Mouse (Mus musculus): Measurements from ENCODE around the gene Sema4c. TPM values are rescaled to one million over a fixed set of nuclear protein-coding genes. Genes with fewer than 3 reads are reported as not detected.

The Sema4c gene
- total RNA-seq, 1 experiment: 10.0 TPM

GRCm38 (mm10) chr1:36588476-36589450 lies 30.6 kb upstream of the Sema4c start:
- Histone ChIP-seq H3K4me3 (ENCODE audit: insufficient read depth in 1 of 2, low read depth in 1 of 2, low read length in 2 of 2, poor library complexity in 1 of 2, severe bottlenecking in 1 of 2) (no peak overlapping the region), H3K36me3 (ENCODE audit: control insufficient read depth, insufficient read depth, low read length, poor library complexity, severe bottlenecking) (no peaks in the 10 kb centered on the region), H3K9ac (ENCODE audit: insufficient read depth, low read depth, low read length, poor library complexity, severe bottlenecking) (no peak overlapping the region), H3K4me1 (ENCODE audit: control insufficient read depth in 2 of 2, insufficient read depth in 2 of 2, low read length in 2 of 2, poor library complexity in 1 of 2) (peaks cover 2 to 19% of the 10 kb centered on the region in 2 experiments; a peak in 2 of 4 replicates), H3K9me3 (ENCODE audit: control insufficient read depth, insufficient read depth, low read depth, low read length) (no peaks in the 10 kb centered on the region), H3K27ac (ENCODE audit: insufficient read depth, low read depth, low read length, poor library complexity, severe bottlenecking) (no peak overlapping the region)
- in situ Hi-C loops (cut with MboI; ENCODE audit: low sequenced_read_pairs in 2 of 2, unreplicated experiment in 2 of 2): no loop called here
- no peak for DNase-seq (ENCODE audit: low read depth, low spot score)
- no peak for TF ChIP-seq ZC3H11A (IDR thresholded peaks at IDR 0.05; ENCODE audit: borderline replicate concordance, low read depth, low read length)
- no peak for TF ChIP-seq ZNF384 (IDR thresholded peaks at IDR 0.05; ENCODE audit: low read depth, low read length)
- TF ChIP-seq HCFC1 (IDR thresholded peaks at IDR 0.05; ENCODE audit: borderline replicate concordance, insufficient read depth, low read length): no peak
- TF ChIP-seq CHD2 (IDR thresholded peaks at IDR 0.05; ENCODE audit: low read depth, low read length): no peak
- no peak for TF ChIP-seq MAFK (IDR thresholded peaks at IDR 0.05; ENCODE audit: insufficient read depth, low read depth, low read length)

GRCm38 (mm10) chr1:36587860-36588259 lies 29.7 kb upstream of the Sema4c start:
- Histone ChIP-seq H3K4me3 (ENCODE audit: insufficient read depth in 1 of 2, low read depth in 1 of 2, low read length in 2 of 2, poor library complexity in 1 of 2, severe bottlenecking in 1 of 2) (no peak overlapping the region), H3K27ac (ENCODE audit: insufficient read depth, low read depth, low read length, poor library complexity, severe bottlenecking) (no peak overlapping the region), H3K9me3 (ENCODE audit: control insufficient read depth, insufficient read depth, low read depth, low read length) (no peaks in the 10 kb centered on the region), H3K36me3 (ENCODE audit: control insufficient read depth, insufficient read depth, low read length, poor library complexity, severe bottlenecking) (no peaks in the 10 kb centered on the region), H3K9ac (ENCODE audit: insufficient read depth, low read depth, low read length, poor library complexity, severe bottlenecking) (no peak overlapping the region), H3K4me1 (ENCODE audit: control insufficient read depth in 2 of 2, insufficient read depth in 2 of 2, low read length in 2 of 2, poor library complexity in 1 of 2) (peaks cover 2 to 23% of the 10 kb centered on the region in 2 experiments; a peak in 2 of 4 replicates)
- DNase-seq (ENCODE audit: low read depth, low spot score): no peak
- in situ Hi-C loops (cut with MboI; ENCODE audit: low sequenced_read_pairs in 2 of 2, unreplicated experiment in 2 of 2): no loop called here
- TF ChIP-seq HCFC1 (IDR thresholded peaks at IDR 0.05; ENCODE audit: borderline replicate concordance, insufficient read depth, low read length) (no peak), MAFK (IDR thresholded peaks at IDR 0.05; ENCODE audit: insufficient read depth, low read depth, low read length) (no peak)

- Histone ChIP-seq H3K4me3 (ENCODE audit: insufficient read depth in 1 of 2, low read depth in 1 of 2, low read length in 2 of 2, poor library complexity in 1 of 2, severe bottlenecking in 1 of 2) (no peak overlapping the region), H3K27ac (ENCODE audit: insufficient read depth, low read depth, low read length, poor library complexity, severe bottlenecking) (no peak overlapping the region), H3K9ac (ENCODE audit: insufficient read depth, low read depth, low read length, poor library complexity, severe bottlenecking) (no peak overlapping the region), H3K4me1 (ENCODE audit: control insufficient read depth in 2 of 2, insufficient read depth in 2 of 2, low read length in 2 of 2, poor library complexity in 1 of 2) (peaks cover 2 to 19% of the 10 kb centered on the region in 2 experiments; a peak in 1 of 4 replicates), H3K9me3 (ENCODE audit: control insufficient read depth, insufficient read depth, low read depth, low read length) (no peaks in the 10 kb centered on the region), H3K36me3 (ENCODE audit: control insufficient read depth, insufficient read depth, low read length, poor library complexity, severe bottlenecking) (no peaks in the 10 kb centered on the region)
- in situ Hi-C loops (cut with MboI; ENCODE audit: low sequenced_read_pairs in 2 of 2, unreplicated experiment in 2 of 2): no loop called here
- TF ChIP-seq ZNF384 (IDR thresholded peaks at IDR 0.05; ENCODE audit: low read depth, low read length) (no peak), CHD2 (IDR thresholded peaks at IDR 0.05; ENCODE audit: low read depth, low read length) (no peak), ZC3H11A (IDR thresholded peaks at IDR 0.05; ENCODE audit: borderline replicate concordance, low read depth, low read length) (no peak), HCFC1 (IDR thresholded peaks at IDR 0.05; ENCODE audit: borderline replicate concordance, insufficient read depth, low read length) (no peak), MAFK (IDR thresholded peaks at IDR 0.05; ENCODE audit: insufficient read depth, low read depth, low read length) (no peak)
- no peak for DNase-seq (ENCODE audit: low read depth, low spot score)
These were observed 28.1 kb upstream of the Sema4c start for GRCm38 (mm10) chr1:36586288-36586687.

GRCm38 (mm10) chr1:36583408-36584116 lies 25.4 kb upstream of the Sema4c start:
- TF ChIP-seq ZC3H11A (IDR thresholded peaks at IDR 0.05; ENCODE audit: borderline replicate concordance, low read depth, low read length): no peak
- no peak for TF ChIP-seq CHD2 (IDR thresholded peaks at IDR 0.05; ENCODE audit: low read depth, low read length)
- TF ChIP-seq MAFK (IDR thresholded peaks at IDR 0.05; ENCODE audit: insufficient read depth, low read depth, low read length): no peak
- H3K9me3 ChIP-seq (ENCODE audit: control insufficient read depth, insufficient read depth, low read depth, low read length): no peaks in the 10 kb centered on the region
- no peak overlapping the region for H3K27ac ChIP-seq (ENCODE audit: insufficient read depth, low read depth, low read length, poor library complexity, severe bottlenecking)
- H3K4me1 ChIP-seq (ENCODE audit: control insufficient read depth in 2 of 2, insufficient read depth in 2 of 2, low read length in 2 of 2, poor library complexity in 1 of 2): peaks cover 4 to 18% of the 10 kb centered on the region in 2 experiments; a peak in 3 of 4 replicates
- H3K4me3 ChIP-seq (ENCODE audit: insufficient read depth in 1 of 2, low read depth in 1 of 2, low read length in 2 of 2, poor library complexity in 1 of 2, severe bottlenecking in 1 of 2): no peak overlapping the region
- H3K36me3 ChIP-seq (ENCODE audit: control insufficient read depth, insufficient read depth, low read length, poor library complexity, severe bottlenecking): no peaks in the 10 kb centered on the region
- no peak overlapping the region for H3K9ac ChIP-seq (ENCODE audit: insufficient read depth, low read depth, low read length, poor library complexity, severe bottlenecking)
- DNase-seq (ENCODE audit: low read depth, low spot score): no peak
- in situ Hi-C loops (cut with MboI; ENCODE audit: low sequenced_read_pairs in 2 of 2, unreplicated experiment in 2 of 2): no loop called here
